Mouse (Mus musculus): ENCODE measurements around the gene Slc25a31.
A peak's percentile ranks its signal among the peaks of the same experiment; 100 is the strongest.

The Slc25a31 gene

GRCm38 (mm10) chr3:40708655-40709054 is at the start of gene Slc25a31:
Gene Slc25a31 (plus strand): TSS chr3:40708855.
- DNase-seq, result no peak

DNA sequence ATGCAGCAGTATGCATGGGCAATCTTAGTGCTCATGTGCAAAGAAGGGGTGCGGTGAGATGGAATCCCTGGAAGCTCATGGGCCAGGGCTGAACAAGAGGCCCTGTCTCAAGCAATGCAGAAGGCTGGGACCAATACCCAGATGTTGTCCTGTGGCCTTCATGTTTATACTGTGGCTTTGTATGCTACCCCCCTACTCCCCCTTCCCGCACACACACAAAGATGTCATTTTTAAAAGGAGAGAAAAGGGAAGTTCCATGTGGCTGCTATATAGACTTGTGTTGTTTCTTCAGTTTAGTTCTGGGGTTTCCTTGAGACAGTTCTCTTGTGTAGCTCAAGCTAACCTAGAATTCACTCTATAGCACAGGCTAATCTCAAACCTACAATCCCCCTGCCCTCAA is 48.4 kb upstream of the Slc25a31 start:
- no peak for DNase-seq

DNA sequence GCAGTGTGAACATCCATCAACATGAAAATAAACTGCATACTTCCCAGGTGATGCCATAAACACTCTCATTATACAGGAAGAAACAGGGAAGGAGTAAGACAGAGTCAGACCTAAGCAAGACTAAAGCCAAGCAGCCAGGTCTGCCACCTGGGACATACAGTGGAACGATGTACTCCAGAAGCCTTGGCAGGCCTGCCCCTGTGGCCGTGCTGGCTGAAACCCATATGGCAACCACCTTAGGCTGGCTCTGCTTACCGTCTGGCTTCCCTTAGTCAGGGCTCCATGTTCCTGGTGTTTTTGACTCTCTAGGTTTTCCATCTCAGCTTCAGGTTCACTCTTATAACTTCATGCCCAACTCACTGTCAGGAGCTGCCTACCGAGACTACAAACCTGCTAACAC is 42.5 kb upstream of the Slc25a31 start:
- no peak for DNase-seq

- no peak for DNase-seq
Measured at GRCm38 (mm10) chr3:40666861-40667719, 41.6 kb upstream of the Slc25a31 start.

GRCm38 (mm10) chr3:40668889-40669288 is 39.8 kb upstream of the Slc25a31 start:
- DNase-seq, result no peak

GRCm38 (mm10) chr3:40669395-40669794 is 39.3 kb upstream of the Slc25a31 start:
- DNase-seq, result no peak

- DNase-seq, result no peak
Measured at GRCm38 (mm10) chr3:40673515-40673914, 35.1 kb upstream of the Slc25a31 start.

GRCm38 (mm10) chr3:40674873-40675405 is 33.7 kb upstream of the Slc25a31 start:
- DNase-seq, result no peak

- DNase-seq, result no peak
Measured at GRCm38 (mm10) chr3:40678856-40679255, 29.8 kb upstream of the Slc25a31 start.

DNA sequence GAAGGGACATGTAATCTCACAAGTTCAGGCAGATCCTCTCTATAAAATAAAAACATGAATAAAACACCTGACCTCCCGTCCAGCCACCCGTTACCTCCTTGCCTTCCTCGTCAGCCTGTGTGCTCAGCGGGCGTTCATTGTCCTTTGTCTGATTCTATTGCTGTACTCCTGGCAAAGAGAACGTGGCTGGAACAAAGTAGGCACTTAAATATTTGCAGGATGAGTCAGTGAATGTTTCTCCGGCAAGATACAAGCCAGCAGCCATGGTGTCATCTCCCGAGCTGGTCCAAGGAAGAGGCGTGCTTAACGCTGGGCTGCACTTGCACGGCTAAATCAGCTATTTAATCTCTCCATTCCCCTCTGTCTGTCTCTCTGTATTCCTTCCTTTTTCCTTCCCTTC is 26.3 kb upstream of the Slc25a31 start:
- no peak for DNase-seq

DNA sequence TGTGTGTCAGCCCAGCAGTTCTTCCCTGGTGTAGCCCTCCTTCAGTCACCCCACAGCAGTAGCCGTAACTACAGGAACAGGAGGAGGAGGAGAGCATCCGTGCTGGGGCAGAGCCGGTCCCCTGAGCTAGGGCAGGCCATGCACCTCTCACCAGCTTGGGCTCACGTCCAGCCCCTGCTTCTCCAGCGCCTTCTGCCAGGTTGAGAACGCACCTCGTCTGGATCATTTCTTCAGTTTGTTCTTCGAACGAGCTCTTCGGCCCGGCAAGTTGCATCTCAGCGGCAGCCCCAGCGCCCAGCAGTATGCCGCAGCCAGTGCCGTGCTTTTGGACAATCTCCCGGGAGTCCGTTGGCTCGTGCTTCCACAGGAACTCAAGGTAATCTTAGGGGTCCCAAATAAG is 25.5 kb upstream of the Slc25a31 start:
- DNase-seq, result no peak

DNA sequence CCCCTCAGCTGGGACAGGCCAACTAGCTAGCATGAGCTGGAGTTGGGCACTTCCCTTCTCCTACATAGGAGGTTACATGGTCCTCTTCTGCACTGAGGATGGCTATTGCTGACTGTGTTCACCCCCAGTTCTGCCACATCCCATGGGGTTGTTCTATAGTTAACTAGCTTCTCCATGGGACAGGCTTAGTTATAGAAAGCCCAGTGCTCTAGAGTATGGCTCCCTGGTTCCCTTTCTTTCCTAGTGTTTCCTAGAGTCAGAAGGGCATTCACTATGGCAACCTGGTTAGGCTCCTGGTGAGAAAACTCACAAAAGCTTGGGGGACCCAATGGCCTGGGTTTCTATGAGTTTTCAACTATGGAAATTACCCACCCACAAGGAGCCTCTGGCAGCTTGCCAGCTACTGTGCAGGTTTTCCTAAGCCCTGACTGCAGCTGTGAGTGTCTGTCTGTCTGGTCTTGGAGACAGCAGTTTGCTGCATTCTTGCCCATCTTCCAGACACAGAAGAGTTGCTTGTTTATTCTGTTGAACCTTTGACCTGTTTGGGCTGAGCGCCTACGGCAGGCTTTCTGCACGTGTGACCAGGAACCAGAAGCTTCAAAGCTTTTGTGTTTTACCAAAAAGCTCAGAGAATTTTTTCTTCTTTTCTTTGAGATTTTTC is 22.7 kb upstream of the Slc25a31 start:
- peak; percentile 55 for DNase-seq

DNA sequence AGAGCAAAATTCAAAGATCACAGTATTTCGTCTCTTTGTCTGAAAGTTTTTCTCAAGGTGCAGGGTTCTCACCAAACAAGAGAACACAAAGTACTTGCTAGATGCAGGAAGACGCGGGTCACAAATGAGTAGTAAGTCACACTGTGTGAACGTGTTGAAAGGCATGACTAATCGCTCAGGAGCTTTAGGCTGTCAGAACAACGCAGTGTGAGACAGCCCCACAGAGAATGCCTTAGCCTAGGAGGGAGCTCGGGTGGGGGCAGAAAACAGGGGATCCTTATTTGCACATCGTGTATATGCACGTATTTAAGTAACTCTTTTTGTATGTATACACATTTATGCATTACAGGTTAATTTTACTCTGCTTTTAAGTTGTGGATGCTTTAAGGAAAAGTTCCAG is 21.8 kb upstream of the Slc25a31 start:
- DNase-seq, result no peak

DNA sequence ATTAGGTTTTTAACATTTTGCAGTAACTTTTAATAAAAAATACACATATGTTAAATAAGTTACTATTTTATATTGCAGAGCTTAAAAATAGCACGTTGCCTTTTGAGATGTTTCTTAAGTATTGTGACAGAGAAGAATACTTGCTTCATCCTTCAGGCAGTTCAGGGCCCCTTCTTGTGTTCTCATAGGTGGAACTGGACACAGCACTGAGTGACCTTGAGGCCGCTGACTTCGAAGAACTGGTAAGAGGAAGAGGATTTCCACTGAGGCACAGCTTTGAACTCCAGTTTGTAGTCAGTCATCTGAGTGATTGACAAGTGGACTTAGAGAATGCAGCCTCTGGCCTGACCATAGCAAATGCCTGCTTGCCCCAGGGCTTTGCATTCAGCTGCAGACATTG is 21.1 kb upstream of the Slc25a31 start:
- no peak for DNase-seq

- DNase-seq, result no peak
Measured at GRCm38 (mm10) chr3:40691566-40691965, 17.1 kb upstream of the Slc25a31 start.

DNA sequence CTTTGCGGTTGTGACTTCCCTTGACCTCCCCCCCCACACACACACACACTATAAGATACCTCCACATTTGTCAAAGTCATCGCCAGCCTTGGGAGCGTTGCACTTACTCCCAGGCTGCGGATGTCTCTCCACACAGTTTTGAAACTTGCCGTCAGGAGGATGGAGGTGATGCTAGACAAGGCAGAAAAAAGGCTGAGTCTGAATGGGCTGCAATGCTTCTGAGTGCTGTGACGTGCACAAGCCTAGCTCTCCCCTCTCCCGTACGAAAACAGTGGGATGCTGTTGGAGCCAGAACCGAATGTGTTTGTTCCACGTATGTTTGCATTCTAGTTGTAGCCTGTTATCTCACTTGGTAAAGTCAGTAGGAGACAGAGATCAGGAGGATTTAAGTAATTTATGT is 15.2 kb upstream of the Slc25a31 start:
- no peak for DNase-seq

- no peak for DNase-seq
Measured at GRCm38 (mm10) chr3:40693960-40694359, 14.7 kb upstream of the Slc25a31 start.

DNA sequence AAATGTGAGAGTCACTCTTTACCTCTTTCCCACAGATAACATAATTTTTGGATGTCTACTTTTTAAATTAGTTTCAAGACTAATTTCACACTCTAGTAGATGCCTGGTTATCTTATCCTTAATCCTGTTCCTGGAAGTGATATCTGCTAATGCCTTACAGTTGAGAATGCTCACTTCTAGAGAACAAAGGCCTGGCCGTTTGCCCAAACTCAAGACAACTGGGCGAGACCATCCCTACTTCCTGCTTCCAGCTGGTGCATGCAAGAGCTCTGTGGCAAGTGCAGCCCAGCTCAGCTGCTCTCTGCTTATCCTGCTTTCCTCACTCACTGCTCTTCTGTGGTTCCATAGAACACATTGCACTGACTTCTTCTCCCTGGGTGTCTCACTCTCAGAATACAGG is 14.2 kb upstream of the Slc25a31 start:
- peak; percentile 63 for DNase-seq

- no peak for DNase-seq
Measured at GRCm38 (mm10) chr3:40695162-40695561, 13.5 kb upstream of the Slc25a31 start.

GRCm38 (mm10) chr3:40698834-40699233 is 9.8 kb upstream of the Slc25a31 start:
- no peak for DNase-seq

GRCm38 (mm10) chr3:40704816-40705430 is 3.7 kb upstream of the Slc25a31 start:
- DNase-seq, result peak; percentile 42

DNA sequence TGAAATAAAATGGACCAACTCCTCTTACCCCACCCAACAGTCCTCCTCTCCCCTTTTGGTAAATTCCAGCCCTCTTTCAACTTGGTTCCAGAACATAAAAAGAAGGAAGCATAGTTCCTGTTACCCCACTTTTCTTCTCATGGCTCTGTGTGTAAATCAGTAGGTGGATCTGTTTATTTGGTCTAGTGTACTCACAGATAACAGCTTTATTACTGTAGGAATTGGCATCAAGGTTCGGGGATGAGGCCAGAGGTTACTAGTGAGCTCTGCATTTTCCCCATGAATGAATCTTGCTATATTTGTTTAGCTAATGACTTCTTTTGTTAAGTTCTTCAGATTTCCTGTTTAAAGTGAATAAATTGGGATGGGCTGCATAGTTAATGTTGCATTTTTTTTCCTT is 7.4 kb downstream of the Slc25a31 start:
- DNase-seq, result no peak

DNA sequence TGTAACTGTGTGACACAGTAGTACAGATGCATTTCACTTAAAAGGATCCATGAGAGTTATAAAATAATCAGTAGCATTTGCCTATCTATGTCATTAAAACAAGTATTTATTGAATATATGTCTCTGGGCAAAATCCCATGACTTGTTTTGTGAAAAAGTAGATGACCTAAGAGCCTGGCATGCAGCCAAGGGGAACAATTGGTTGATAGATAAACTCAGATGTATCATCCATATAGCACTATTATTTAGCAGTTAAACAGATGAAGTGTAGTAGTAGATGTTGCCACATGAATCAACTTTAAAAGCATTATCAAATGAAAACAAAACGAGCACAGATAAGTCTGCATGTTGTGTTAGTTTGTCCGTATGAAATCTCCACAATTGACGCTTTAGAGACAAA is 10.4 kb downstream of the Slc25a31 start:
- DNase-seq, result no peak

Measured in kidney, postnatal 10 days (tissue).